Comparison of ENCODE assay signal across 9 mouse cellular contexts in the genomic region with DNA sequence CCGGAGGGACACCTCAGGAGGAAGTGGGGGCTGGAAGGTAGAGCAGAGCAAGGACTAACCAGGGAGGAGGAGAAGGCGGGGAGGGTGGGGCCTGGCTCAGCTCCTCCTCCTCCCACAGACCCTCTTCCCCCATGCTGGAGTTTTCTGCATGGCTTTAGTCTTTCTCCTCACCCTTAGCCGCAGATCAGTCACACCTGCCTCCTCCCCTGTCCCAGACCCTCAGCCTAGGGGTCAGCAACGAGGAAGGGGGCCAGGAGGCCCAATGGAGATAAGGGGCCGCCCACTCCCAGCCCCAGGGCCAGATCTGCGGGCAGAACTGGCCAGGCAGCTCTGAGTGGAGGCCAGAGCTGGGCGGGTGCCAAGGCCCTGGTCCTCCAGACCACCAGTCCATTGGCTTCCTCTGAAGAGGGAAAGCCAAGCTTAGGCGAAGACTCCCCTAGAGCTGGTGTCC. TPM values are rescaled to one million over a fixed set of nuclear protein-coding genes. Genes with fewer than 3 reads are reported as not detected.
A peak's percentile ranks its signal among the peaks of the same experiment; 100 is the strongest.
DNase-seq lines count a peak whose midpoint lies in the region; ATAC-seq and TF ChIP-seq lines count a peak whose summit lies in the region.
"Had no signal": no experiment of that assay in that cellular context is flagged by ENCODE, and none has a peak within 500 bp of the region (broad histone marks: within the 10 kb centered on the region; RNA-seq: fewer than 3 reads in every experiment).

No protein-coding gene starts in this region.

- peak overlapping the region; percentile 30; the same call in 1 of the 2 replicates for H3K4me2 ChIP-seq in hindbrain, embryonic 12.5 days (replicated peaks)
- no peak overlapping the region for H3K4me2 ChIP-seq in hindbrain, postnatal 0 days (ENCODE audit: low read depth, low read length)
- peak overlapping the region; percentile 52 for H3K4me2 ChIP-seq in intestine, embryonic 16.5 days (ENCODE audit: low read depth, low read length)

- no peaks in the 10 kb centered on the region for H3K9me3 ChIP-seq in hindbrain, embryonic 12.5 days (replicated peaks)
- no peaks in the 10 kb centered on the region for H3K9me3 ChIP-seq in hindbrain, postnatal 0 days (ENCODE audit: low read length)
- H3K9me3 ChIP-seq in intestine, embryonic 16.5 days (ENCODE audit: control insufficient read depth, low read length): no peaks in the 10 kb centered on the region

- peaks cover 60% of the 10 kb centered on the region for H3K4me1 ChIP-seq in hindbrain, embryonic 12.5 days
- peaks cover 5% of the 10 kb centered on the region for H3K4me1 ChIP-seq in hindbrain, postnatal 0 days (ENCODE audit: insufficient read depth, low read length)
- peaks cover 89% of the 10 kb centered on the region for H3K4me1 ChIP-seq in intestine, embryonic 16.5 days (ENCODE audit: control insufficient read depth, insufficient read depth, low read length)

- DNase-seq in hindbrain, postnatal 0 days (ENCODE audit: low spot score): no peak
- DNase-seq in urinary bladder, postnatal 14 days (ENCODE audit: low spot score): peak; percentile 50
- no peak for DNase-seq in urinary bladder, postnatal 36 days (ENCODE audit: low spot score in 2 of 2)
- DNase-seq in layer of hippocampus, adult 2 months (ENCODE audit: low spot score in 2 of 2): no peak
- DNase-seq in yolk sac, embryonic 10.5 days (ENCODE audit: low spot score): no peak

- no peak overlapping the region for H3K4me3 ChIP-seq in hindbrain, embryonic 12.5 days
- H3K4me3 ChIP-seq in hindbrain, postnatal 0 days (ENCODE audit: low read length): no peak overlapping the region
- peak overlapping the region; percentile 35 for H3K4me3 ChIP-seq in intestine, embryonic 16.5 days (ENCODE audit: low read length)
- no peak overlapping the region for H3K4me3 ChIP-seq in layer of hippocampus, adult 2 months

- ATAC-seq in hindbrain, embryonic 12.5 days (ENCODE audit: low FRiP score): no peak
- no peak for ATAC-seq in hindbrain, postnatal 0 days
- ATAC-seq in intestine, embryonic 16.5 days: no peak
- ATAC-seq in activated CD4-positive, CD25-positive, alpha-beta regulatory T cell, adult 4 months: no peak

- no peak for TF ChIP-seq CTCF in hindbrain, postnatal 0 days (IDR thresholded peaks at IDR 0.05; ENCODE audit: low read depth)
- TF ChIP-seq CTCF in layer of hippocampus, adult 2 months (conservative IDR thresholded peaks at IDR 0.05): no peak

- H3K27me3 ChIP-seq in hindbrain, embryonic 12.5 days: peaks cover 22% of the 10 kb centered on the region
- no peaks in the 10 kb centered on the region for H3K27me3 ChIP-seq in hindbrain, postnatal 0 days (ENCODE audit: insufficient read depth, low read length)
- H3K27me3 ChIP-seq in intestine, embryonic 16.5 days (replicated peaks; ENCODE audit: control insufficient read depth, insufficient read depth, low read length): no peaks in the 10 kb centered on the region; the same call in 1 of the 2 replicates

- H3K36me3 ChIP-seq in hindbrain, embryonic 12.5 days: no peaks in the 10 kb centered on the region
- no peaks in the 10 kb centered on the region for H3K36me3 ChIP-seq in hindbrain, postnatal 0 days (ENCODE audit: insufficient read depth, low read length)
- 0 out of 2 replicates have a peak, but pooled peaks cover 2% of the 10 kb centered on the region for H3K36me3 ChIP-seq in intestine, embryonic 16.5 days (ENCODE audit: control insufficient read depth, insufficient read depth, low read length)

- H3K9ac ChIP-seq in hindbrain, embryonic 12.5 days: peak overlapping the region; percentile 19; the same call in 1 of the 2 replicates
- no peak overlapping the region for H3K9ac ChIP-seq in hindbrain, postnatal 0 days (replicated peaks; ENCODE audit: low read length)
- H3K9ac ChIP-seq in intestine, embryonic 16.5 days (ENCODE audit: low read depth, low read length): peak overlapping the region; percentile 67

- peak overlapping the region; percentile 36 for H3K27ac ChIP-seq in hindbrain, embryonic 12.5 days
- H3K27ac ChIP-seq in hindbrain, postnatal 0 days: no peak overlapping the region
- H3K27ac ChIP-seq in intestine, embryonic 16.5 days (ENCODE audit: low read length): peak overlapping the region; percentile 94
- no peak overlapping the region for H3K27ac ChIP-seq in layer of hippocampus, adult 2 months

- WGBS in hindbrain, embryonic 12.5 days: 17% methylated on average over 6 of the region's 8 CpGs
- WGBS in hindbrain, postnatal 0 days: 27% methylated on average over 8 of the region's 8 CpGs
- WGBS in intestine, embryonic 16.5 days: 8% methylated on average over 8 of the region's 8 CpGs

RNA-seq across cellular contexts. Expression of a gene that starts 5.3 kb away (rescaled TPM):
- 7.0 and 7.7 TPM in 2 replicates for polyA plus RNA-seq in hindbrain, embryonic 12.5 days (2016; fragmentation: Nextera tagmentation; extraction: Ambion mirVana)
- 6.5 and 9.4 TPM in 2 replicates for total RNA-seq in hindbrain, postnatal 0 days (2014; rRNA removed)
- polyA plus RNA-seq in hindbrain, postnatal 0 days (2015; fragmentation: Nextera tagmentation; extraction: Ambion mirVana): 1.3 and 1.7 TPM in 2 replicates
- polyA plus RNA-seq in intestine, embryonic 16.5 days (2015; fragmentation: Nextera tagmentation; extraction: Ambion mirVana): 8.5 and 9.3 TPM in 2 replicates
- 1 to 10 TPM; 3.0 to 3.2 TPM for total RNA-seq in layer of hippocampus, adult 2 months (2021)
- not detected for polyA plus RNA-seq in activated CD4-positive, CD25-positive, alpha-beta regulatory T cell, adult 4 months (2017; shearing (Covaris generic))
- total RNA-seq: granulocyte monocyte progenitor cell, adult 5-6 weeks had no signal

RNA-seq across cellular contexts. Expression of a gene that starts 17.0 kb away (rescaled TPM):
- polyA plus RNA-seq in hindbrain, embryonic 12.5 days (2016; fragmentation: Nextera tagmentation; extraction: Ambion mirVana): 287 and 354 TPM in 2 replicates
- total RNA-seq in hindbrain, postnatal 0 days (2014; rRNA removed): 699 and 1,071 TPM in 2 replicates
- polyA plus RNA-seq in hindbrain, postnatal 0 days (2015; fragmentation: Nextera tagmentation; extraction: Ambion mirVana): 337 and 355 TPM in 2 replicates
- polyA plus RNA-seq in intestine, embryonic 16.5 days (2015; fragmentation: Nextera tagmentation; extraction: Ambion mirVana): 591 and 604 TPM in 2 replicates
- total RNA-seq in layer of hippocampus, adult 2 months (2021): 100 to 1,000 TPM; 345 to 350 TPM
- 1,000 to 10,000 TPM in 1 of 2 experiments, 100 to 1,000 TPM in 1; 852 to 1,030 TPM for polyA plus RNA-seq in activated CD4-positive, CD25-positive, alpha-beta regulatory T cell, adult 4 months (2017; shearing (Covaris generic))

RNA-seq across cellular contexts. Expression of a gene that starts 19.7 kb away (rescaled TPM):
- 5.0 and 6.8 TPM in 2 replicates for polyA plus RNA-seq in hindbrain, embryonic 12.5 days (2016; fragmentation: Nextera tagmentation; extraction: Ambion mirVana)
- 1.4 TPM in 1 of 2 replicates, not detected in the other for total RNA-seq in hindbrain, postnatal 0 days (2014; rRNA removed)
- 1.8 and 2.0 TPM in 2 replicates for polyA plus RNA-seq in hindbrain, postnatal 0 days (2015; fragmentation: Nextera tagmentation; extraction: Ambion mirVana)
- polyA plus RNA-seq in intestine, embryonic 16.5 days (2015; fragmentation: Nextera tagmentation; extraction: Ambion mirVana): 3.0 and 3.6 TPM in 2 replicates
- total RNA-seq in layer of hippocampus, adult 2 months (2021): not detected
- not detected for polyA plus RNA-seq in activated CD4-positive, CD25-positive, alpha-beta regulatory T cell, adult 4 months (2017; shearing (Covaris generic))
- total RNA-seq: granulocyte monocyte progenitor cell, adult 5-6 weeks had no signal

RNA-seq across cellular contexts. Expression of a gene that starts 32.0 kb away (rescaled TPM):
- polyA plus RNA-seq in hindbrain, embryonic 12.5 days (2016; fragmentation: Nextera tagmentation; extraction: Ambion mirVana): 24.7 and 28.3 TPM in 2 replicates
- total RNA-seq in hindbrain, postnatal 0 days (2014; rRNA removed): 38.7 and 46.5 TPM in 2 replicates
- polyA plus RNA-seq in hindbrain, postnatal 0 days (2015; fragmentation: Nextera tagmentation; extraction: Ambion mirVana): 23.6 and 27.2 TPM in 2 replicates
- 20.2 and 21.8 TPM in 2 replicates for polyA plus RNA-seq in intestine, embryonic 16.5 days (2015; fragmentation: Nextera tagmentation; extraction: Ambion mirVana)
- total RNA-seq in layer of hippocampus, adult 2 months (2021): 10 to 100 TPM; 30.3 to 34.9 TPM
- polyA plus RNA-seq in activated CD4-positive, CD25-positive, alpha-beta regulatory T cell, adult 4 months (2017; shearing (Covaris generic)): 1 to 10 TPM; 3.4 to 6.4 TPM

Comparison
In these comparisons a context has a peak if more than half of its experiments do, and no peak if none do; other contexts are left out.
1. H3K27ac ChIP-seq: peak in hindbrain, embryonic 12.5 days (single experiment) and intestine, embryonic 16.5 days (single experiment); none in hindbrain, postnatal 0 days (single experiment) and layer of hippocampus, adult 2 months (single experiment).